ENCODE assay signal across 13 mouse cellular contexts in the genomic region with DNA sequence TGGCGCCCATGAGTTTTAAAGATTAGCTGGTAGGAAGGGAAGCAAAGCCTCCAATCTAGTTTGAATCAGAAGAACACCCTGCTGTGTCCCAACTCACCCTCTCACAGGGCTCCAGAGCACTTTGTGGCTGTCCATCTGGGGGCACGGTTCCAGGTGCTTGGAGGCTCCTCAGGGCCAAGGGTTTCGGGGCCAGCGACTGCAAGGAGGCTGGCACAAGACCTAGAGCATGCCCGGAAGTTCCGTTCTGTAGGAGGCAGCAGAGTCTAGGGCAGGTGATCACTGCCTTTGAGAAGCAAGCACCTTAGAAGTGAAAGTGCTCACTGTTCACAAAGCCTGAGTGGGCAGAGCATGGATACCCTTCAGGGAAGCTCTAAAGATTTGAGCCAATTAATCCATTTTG.
A peak's percentile ranks its signal among the peaks of the same experiment; 100 is the strongest.
DNase-seq lines count a peak whose midpoint lies in the region; ATAC-seq and TF ChIP-seq lines count a peak whose summit lies in the region.
"Had no signal": no experiment of that assay in that cellular context is flagged by ENCODE, and none has a peak within 500 bp of the region (broad histone marks: within the 10 kb centered on the region; RNA-seq: fewer than 3 reads in every experiment).

No protein-coding gene starts in this region.

- no peaks in the 10 kb centered on the region for H3K27me3 ChIP-seq in kidney, postnatal 0 days (ENCODE audit: insufficient read depth, low read length)
- no peaks in the 10 kb centered on the region for H3K27me3 ChIP-seq in kidney, embryonic 14.5 days (ENCODE audit: control insufficient read depth, insufficient read depth, low read length)
- H3K27me3 ChIP-seq in myocyte (ENCODE audit: control insufficient read depth, insufficient read depth, insufficient read length), result no peaks in the 10 kb centered on the region
- H3K27me3 ChIP-seq in hindbrain, postnatal 0 days (ENCODE audit: insufficient read depth, low read length), result no peaks in the 10 kb centered on the region

- no peak overlapping the region for H3K4me2 ChIP-seq in kidney, postnatal 0 days (ENCODE audit: low read length)
- H3K4me2 ChIP-seq in kidney, embryonic 14.5 days (replicated peaks; ENCODE audit: low read depth, low read length), result no peak overlapping the region
- H3K4me2 ChIP-seq in myocyte (ENCODE audit: low read depth), result peak overlapping the region; percentile 5
- H3K4me2 ChIP-seq in hindbrain, postnatal 0 days (ENCODE audit: low read depth, low read length), result no peak overlapping the region
- H3K4me2 ChIP-seq: heart, embryonic 11.5 days had no signal

- no peak for TF ChIP-seq POLR2A in myocyte (IDR thresholded peaks at IDR 0.05; ENCODE audit: insufficient read length, low read depth)

- no peak overlapping the region for H3K9ac ChIP-seq in kidney, postnatal 0 days (ENCODE audit: low read depth, low read length)
- no peak overlapping the region for H3K9ac ChIP-seq in kidney, embryonic 14.5 days (ENCODE audit: low read depth, low read length)
- no peak overlapping the region for H3K9ac ChIP-seq in hindbrain, postnatal 0 days (replicated peaks; ENCODE audit: low read length)

- no peak overlapping the region for H3K4me3 ChIP-seq in kidney, postnatal 0 days (replicated peaks; ENCODE audit: low read depth, low read length)
- H3K4me3 ChIP-seq in kidney, embryonic 14.5 days (ENCODE audit: low read length), result no peak overlapping the region
- H3K4me3 ChIP-seq in myocyte, result no peak overlapping the region
- no peak overlapping the region for H3K4me3 ChIP-seq in hindbrain, postnatal 0 days (ENCODE audit: low read length)
- H3K4me3 ChIP-seq: hindbrain, embryonic 10.5 days; midbrain, embryonic 10.5 days had no signal

- H3K27ac ChIP-seq in kidney, postnatal 0 days, result peak overlapping the region; percentile 44
- H3K27ac ChIP-seq in kidney, embryonic 14.5 days (ENCODE audit: low read depth, low read length), result no peak overlapping the region; the same call in 1 of the 2 replicates
- H3K27ac ChIP-seq in hindbrain, postnatal 0 days, result no peak overlapping the region
- H3K27ac ChIP-seq: hindbrain, embryonic 10.5 days; midbrain, embryonic 10.5 days had no signal

- DNase-seq in adrenal gland, postnatal 10 days, result peak; percentile 28
- DNase-seq in adrenal gland, adult 2 months, result no peak
- DNase-seq in kidney, postnatal 0 days (ENCODE audit: low spot score), result no peak
- DNase-seq in gastrocnemius, postnatal 14 days, result no peak
- DNase-seq in hindbrain, postnatal 0 days (ENCODE audit: low spot score), result no peak
- DNase-seq: cerebellum, adult 2 months; right cerebral cortex, postnatal 25 days had no signal

- ATAC-seq in kidney, postnatal 0 days (replicated peaks; ENCODE audit: low FRiP score, low read depth), result no peak
- ATAC-seq in kidney, embryonic 14.5 days (ENCODE audit: low FRiP score, low TSS enrichment), result no peak
- ATAC-seq in granulocyte monocyte progenitor cell, adult 5-6 weeks (replicated peaks; ENCODE audit: poor library complexity, severe bottlenecking), result peak; percentile 16; the same call in 1 of the 2 replicates
- no peak for ATAC-seq in hindbrain, postnatal 0 days

- 0 out of 2 replicates have a peak, but pooled peaks cover 9% of the 10 kb centered on the region for H3K4me1 ChIP-seq in kidney, postnatal 0 days (replicated peaks; ENCODE audit: insufficient read depth, low read length)
- H3K4me1 ChIP-seq in kidney, embryonic 14.5 days (ENCODE audit: control insufficient read depth, insufficient read depth, low read length), result peaks cover 4% of the 10 kb centered on the region; the same call in 1 of the 2 replicates
- H3K4me1 ChIP-seq in hindbrain, postnatal 0 days (ENCODE audit: insufficient read depth, low read length), result no peaks in the 10 kb centered on the region
- H3K4me1 ChIP-seq: hindbrain, embryonic 10.5 days; midbrain, embryonic 10.5 days had no signal

- no peaks in the 10 kb centered on the region for H3K79me2 ChIP-seq in myocyte (ENCODE audit: control insufficient read depth, insufficient read depth)

- TF ChIP-seq CTCF in kidney, postnatal 0 days (IDR thresholded peaks at IDR 0.05; ENCODE audit: low read depth), result 0 out of 2 replicates have a peak, but pooled peaks have one; percentile 8
- TF ChIP-seq CTCF in hindbrain, postnatal 0 days (IDR thresholded peaks at IDR 0.05; ENCODE audit: low read depth), result no peak

- no peaks in the 10 kb centered on the region for H3K36me3 ChIP-seq in kidney, postnatal 0 days (ENCODE audit: insufficient read depth, low read length)
- H3K36me3 ChIP-seq in kidney, embryonic 14.5 days (ENCODE audit: control insufficient read depth, insufficient read depth, low read length), result no peaks in the 10 kb centered on the region
- H3K36me3 ChIP-seq in myocyte (ENCODE audit: control insufficient read depth, insufficient read depth), result no peaks in the 10 kb centered on the region
- H3K36me3 ChIP-seq in hindbrain, postnatal 0 days (ENCODE audit: insufficient read depth, low read length), result no peaks in the 10 kb centered on the region
- H3K36me3 ChIP-seq: hindbrain, embryonic 10.5 days; midbrain, embryonic 10.5 days had no signal

- WGBS in kidney, postnatal 0 days, result 82% methylated on average over 6 of the region's 6 CpGs
- WGBS in kidney, embryonic 14.5 days, result 94% methylated on average over 6 of the region's 6 CpGs
- WGBS in hindbrain, postnatal 0 days, result 85% methylated on average over 6 of the region's 6 CpGs

- no peaks in the 10 kb centered on the region for H3K9me3 ChIP-seq in kidney, postnatal 0 days (replicated peaks; ENCODE audit: low read length)
- H3K9me3 ChIP-seq in kidney, embryonic 14.5 days (ENCODE audit: control insufficient read depth, low read length), result no peaks in the 10 kb centered on the region
- no peaks in the 10 kb centered on the region for H3K9me3 ChIP-seq in hindbrain, postnatal 0 days (ENCODE audit: low read length)
- H3K9me3 ChIP-seq: hindbrain, embryonic 10.5 days; midbrain, embryonic 10.5 days had no signal

- intact Hi-C loops in gastrocnemius, postnatal 14 days (cut with DNase I; ENCODE audit: low total_unique reads), result no loop called here

- H3ac ChIP-seq in myocyte (ENCODE audit: control insufficient read depth, insufficient read length), result no peak overlapping the region

TF ChIP-seq in myocyte, 11 proteins besides CTCF, POLR2A, EP300 and RAD21:
- TF ChIP-seq REST (IDR thresholded peaks at IDR 0.05; ENCODE audit: insufficient read depth, insufficient read length) (no peak), POLR2AphosphoS2 (IDR thresholded peaks at IDR 0.05; ENCODE audit: insufficient read length, low read depth) (no peak), MYOG (IDR thresholded peaks at IDR 0.05; ENCODE audit: control insufficient read depth in 1 of 3, insufficient read depth in 1 of 3, insufficient read length in 2 of 3, low read depth in 2 of 3) (no peak), MYOD1 (IDR thresholded peaks at IDR 0.05; ENCODE audit: control insufficient read depth in 1 of 3, insufficient read length in 2 of 3, low read depth in 2 of 3) (no peak), USF1 (IDR thresholded peaks at IDR 0.05; ENCODE audit: low read depth) (no peak)
